Mouse (Mus musculus) neural tube, embryonic 14.5 days (tissue): ENCODE results near the gene Gm20388. TPM values are rescaled to one million over a fixed set of nuclear protein-coding genes. Genes with fewer than 3 reads are reported as not detected.

Source experiments
- ATAC-seq: fragments of 200-750 bp; cut with Nextera tagmentation; 2 replicates; pipeline ENCODE4 v1.8.0; 2017; ENCODE audit warnings: low read depth, mild to moderate bottlenecking, moderate TSS enrichment, moderate library complexity
- H3K27ac ChIP-seq: fragments of 300-500 bp; sonication (generic); 2 replicates; pipeline ENCODE4 v1.5.1; 2014; ENCODE audit warnings: low read depth, mild to moderate bottlenecking, control low read depth, low read length, moderate library complexity, mixed read lengths
- H3K27me3 ChIP-seq: fragments of 300-500 bp; sonication (generic); 2 replicates; pipeline ENCODE4 v1.6.1; 2014; ENCODE audit warnings: low read length; ENCODE audit not compliant: control insufficient read depth, insufficient read depth
- H3K36me3 ChIP-seq: fragments of 300-500 bp; sonication (generic); 2 replicates; pipeline ENCODE4 v1.6.1; 2014; ENCODE audit warnings: low read length, mixed read lengths; ENCODE audit not compliant: control insufficient read depth, insufficient read depth
- H3K4me1 ChIP-seq: fragments of 300-500 bp; sonication (generic); 2 replicates; pipeline ENCODE4 v1.6.1; 2014; ENCODE audit warnings: low read length; ENCODE audit not compliant: control insufficient read depth, insufficient read depth
- H3K4me2 ChIP-seq: fragments of 300-500 bp; sonication (generic); 2 replicates; pipeline ENCODE4 v1.6.1; 2014; ENCODE audit warnings: mild to moderate bottlenecking, low read depth, low read length, control low read depth
- H3K4me3 ChIP-seq: fragments of 300-500 bp; sonication (generic); 2 replicates; pipeline ENCODE4 v1.5.1; 2014; ENCODE audit warnings: low read depth, low read length, control low read depth, mixed read lengths
- H3K9ac ChIP-seq: fragments of 300-500 bp; sonication (generic); replicated peaks from 2 replicates; pipeline ENCODE4 v1.6.1; 2014; ENCODE audit warnings: low read depth, mild to moderate bottlenecking, control low read depth, low read length, mixed read lengths
- H3K9me3 ChIP-seq: fragments of 300-500 bp; sonication (generic); 2 replicates; pipeline ENCODE4 v1.6.1; 2016; ENCODE audit warnings: low read length; ENCODE audit not compliant: control insufficient read depth
- WGBS: fragments of 180-500 bp; shearing (Covaris S2); extraction: QIAGEN DNeasy Blood & Tissue Kit; methylation state at CpG from one replicate; pipeline ENCODE4 v1.1.7; 2014; 5-methylcytosine and 5-hydroxymethylcytosine counted together
- polyA plus RNA-seq: library from polyadenylated mRNA; unstranded; fragments of >200 nt; fragmentation: Nextera tagmentation; extraction: Ambion mirVana; gene quantifications from 2 replicates; pipeline ENCODE4 v1.2.1, GENCODE M21; 2014

Gm20388 gene
- polyA plus RNA-seq, 1 experiment from 2014 or later: 10.3 TPM

- no peaks in the 10 kb centered on the region for H3K9me3 ChIP-seq
- 52% methylated on average over 9 of the region's 9 CpGs for WGBS
- H3K4me1 ChIP-seq: 0 out of 2 replicates have a peak, but pooled peaks cover 3% of the 10 kb centered on the region
- ATAC-seq: no peak
- H3K4me3 ChIP-seq: no peak overlapping the region
- H3K36me3 ChIP-seq: no peaks in the 10 kb centered on the region
- no peak overlapping the region for H3K4me2 ChIP-seq
- H3K9ac ChIP-seq: no peak overlapping the region
- no peaks in the 10 kb centered on the region for H3K27me3 ChIP-seq
- H3K27ac ChIP-seq: no peak overlapping the region
These were observed 1147.4 kb downstream of the Gm20388 start for GRCm38 (mm10) chr8:121058081-121058480.

GRCm38 (mm10) chr8:121059098-121059497 is 1148.5 kb downstream of the Gm20388 start:
- ATAC-seq: peak; percentile 65; the same call in 1 of the 2 replicates
- no peaks in the 10 kb centered on the region for H3K27me3 ChIP-seq
- H3K27ac ChIP-seq: no peak overlapping the region
- no peaks in the 10 kb centered on the region for H3K36me3 ChIP-seq
- WGBS: 65% methylated on average over 7 of the region's 7 CpGs
- H3K4me2 ChIP-seq: no peak overlapping the region
- no peaks in the 10 kb centered on the region for H3K9me3 ChIP-seq
- no peak overlapping the region for H3K9ac ChIP-seq
- H3K4me1 ChIP-seq: 0 out of 2 replicates have a peak, but pooled peaks cover 3% of the 10 kb centered on the region
- H3K4me3 ChIP-seq: no peak overlapping the region

DNA sequence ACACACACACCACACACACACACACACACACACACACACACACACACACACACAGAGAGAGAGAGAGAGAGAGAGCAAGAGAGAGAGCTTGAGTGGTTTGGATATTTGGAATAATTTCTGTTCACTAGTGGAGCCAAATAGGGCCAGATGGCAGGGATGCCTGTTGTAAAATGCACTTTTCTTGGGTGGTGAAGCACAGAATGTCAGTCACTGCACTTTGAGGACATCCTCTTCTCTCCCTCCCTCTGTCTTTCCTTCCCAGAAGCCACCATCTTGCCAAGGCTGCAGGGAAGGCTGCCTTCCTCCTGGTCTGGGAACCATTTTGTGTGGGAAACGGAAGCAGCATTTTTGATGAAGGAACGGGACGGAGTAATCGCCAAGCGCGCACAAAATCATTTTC is 1151.9 kb downstream of the Gm20388 start:
- Histone ChIP-seq H3K9me3 (no peaks in the 10 kb centered on the region), H3K27ac (0 out of 2 replicates have a peak overlapping the region, but pooled peaks have one; percentile 39), H3K9ac (no peak overlapping the region), H3K4me1 (0 out of 2 replicates have a peak, but pooled peaks cover 3% of the 10 kb centered on the region), H3K4me3 (no peak overlapping the region), H3K27me3 (no peaks in the 10 kb centered on the region; the same call in 1 of the 2 replicates), H3K36me3 (no peaks in the 10 kb centered on the region), H3K4me2 (no peak overlapping the region)
- no peak for ATAC-seq
- WGBS: 62% methylated on average over 6 of the region's 6 CpGs

DNA sequence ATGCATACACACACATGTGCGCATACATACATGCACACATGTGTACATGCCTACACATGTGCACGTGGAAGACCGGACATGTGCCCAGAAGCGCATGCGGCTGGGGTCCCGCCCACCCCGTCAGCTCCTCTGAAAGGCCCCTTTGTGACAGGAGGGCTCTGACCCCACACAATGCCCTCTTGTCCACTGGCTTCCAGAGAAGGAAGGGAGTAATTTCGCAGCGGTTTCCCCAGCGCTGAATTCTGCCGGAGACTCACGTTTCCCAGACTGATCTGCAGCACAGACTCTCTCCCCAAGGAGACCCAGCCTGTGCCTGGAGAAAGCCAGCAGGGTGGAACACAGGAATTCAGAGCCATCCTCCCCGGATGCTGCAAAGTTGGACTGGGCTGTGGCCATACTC is 1153.0 kb downstream of the Gm20388 start:
- Histone ChIP-seq H3K27ac (no peak overlapping the region), H3K9me3 (no peaks in the 10 kb centered on the region), H3K4me3 (no peak overlapping the region), H3K9ac (no peak overlapping the region), H3K4me1 (0 out of 2 replicates have a peak, but pooled peaks cover 3% of the 10 kb centered on the region), H3K36me3 (no peaks in the 10 kb centered on the region), H3K4me2 (no peak overlapping the region), H3K27me3 (no peaks in the 10 kb centered on the region; the same call in 1 of the 2 replicates)
- WGBS: 29% methylated on average over 13 of the region's 13 CpGs
- ATAC-seq: no peak

DNA sequence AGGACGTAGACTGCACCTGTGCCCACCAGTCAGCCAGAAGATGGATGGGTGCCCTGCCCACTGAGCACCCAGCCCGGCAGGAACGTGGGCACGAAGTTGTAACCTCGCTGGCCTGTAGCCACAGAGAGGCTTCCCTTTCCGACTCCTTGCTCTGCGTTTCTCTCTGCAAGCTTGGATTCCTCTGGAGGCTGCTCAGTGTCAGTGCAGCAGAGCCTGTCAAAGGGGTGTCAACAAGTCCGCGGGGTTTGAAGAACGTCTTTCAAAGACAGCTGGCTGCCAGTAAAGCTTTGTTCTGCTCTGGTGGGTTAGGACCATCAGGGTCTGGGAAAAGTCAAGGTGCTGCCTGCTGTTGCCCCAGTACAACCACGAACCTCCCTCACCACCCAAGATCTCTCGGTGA is 1160.8 kb downstream of the Gm20388 start:
- no peak overlapping the region for H3K4me2 ChIP-seq
- peaks cover 46% of the 10 kb centered on the region for H3K27me3 ChIP-seq

DNA sequence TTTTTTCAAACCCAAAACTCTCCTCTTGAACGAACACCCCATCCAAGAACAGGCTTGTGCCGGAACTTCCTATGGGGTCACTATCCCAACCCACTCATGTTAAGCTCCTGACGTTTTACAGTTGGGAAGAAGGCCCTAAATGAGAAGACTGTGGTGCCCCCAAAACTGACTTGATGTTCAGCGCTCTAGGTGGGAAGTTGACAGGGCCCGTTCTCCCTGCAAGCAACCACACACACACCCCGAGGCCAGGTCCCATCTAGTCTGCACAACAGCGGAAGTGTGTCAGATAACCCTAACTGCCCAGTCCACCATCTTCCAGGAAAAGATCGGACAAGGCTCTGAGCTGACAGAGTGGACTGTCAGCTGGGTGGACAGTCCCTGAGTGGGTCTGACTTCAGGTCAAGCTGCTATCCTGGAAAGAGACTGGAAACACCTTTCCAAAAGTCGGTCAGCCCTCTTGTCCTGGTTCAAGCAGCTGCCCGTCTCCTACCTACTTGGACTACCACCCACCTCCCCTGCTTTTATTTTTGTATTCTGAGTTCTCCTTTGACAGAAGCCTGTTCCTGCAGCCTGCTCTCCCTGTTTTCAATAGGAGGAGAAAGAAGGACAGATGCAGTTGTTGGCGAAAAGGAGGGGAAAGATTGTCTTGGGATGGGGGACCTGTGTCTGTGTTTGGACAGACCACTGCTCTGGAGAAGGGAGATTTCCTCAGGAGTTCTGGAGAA is 1161.9 kb downstream of the Gm20388 start:
- H3K27ac ChIP-seq: no peak overlapping the region
- H3K9me3 ChIP-seq: no peaks in the 10 kb centered on the region
- no peak for ATAC-seq
- peaks cover 55% of the 10 kb centered on the region for H3K27me3 ChIP-seq
- H3K4me2 ChIP-seq: no peak overlapping the region
- H3K36me3 ChIP-seq: no peaks in the 10 kb centered on the region
- 9% methylated on average over 11 of the region's 11 CpGs for WGBS
- no peak overlapping the region for H3K9ac ChIP-seq
- no peak overlapping the region for H3K4me3 ChIP-seq
- no peaks in the 10 kb centered on the region; the same call in 1 of the 2 replicates for H3K4me1 ChIP-seq

More for the DNA sequence above, 1160.8 kb downstream of the Gm20388 start:
- Histone ChIP-seq H3K27ac (no peak overlapping the region), H3K36me3 (no peaks in the 10 kb centered on the region), H3K9me3 (no peaks in the 10 kb centered on the region), H3K4me3 (no peak overlapping the region), H3K9ac (no peak overlapping the region), H3K4me1 (no peaks in the 10 kb centered on the region; the same call in 1 of the 2 replicates)
- ATAC-seq: no peak
- WGBS: 1% methylated on average over 12 of the region's 12 CpGs

DNA sequence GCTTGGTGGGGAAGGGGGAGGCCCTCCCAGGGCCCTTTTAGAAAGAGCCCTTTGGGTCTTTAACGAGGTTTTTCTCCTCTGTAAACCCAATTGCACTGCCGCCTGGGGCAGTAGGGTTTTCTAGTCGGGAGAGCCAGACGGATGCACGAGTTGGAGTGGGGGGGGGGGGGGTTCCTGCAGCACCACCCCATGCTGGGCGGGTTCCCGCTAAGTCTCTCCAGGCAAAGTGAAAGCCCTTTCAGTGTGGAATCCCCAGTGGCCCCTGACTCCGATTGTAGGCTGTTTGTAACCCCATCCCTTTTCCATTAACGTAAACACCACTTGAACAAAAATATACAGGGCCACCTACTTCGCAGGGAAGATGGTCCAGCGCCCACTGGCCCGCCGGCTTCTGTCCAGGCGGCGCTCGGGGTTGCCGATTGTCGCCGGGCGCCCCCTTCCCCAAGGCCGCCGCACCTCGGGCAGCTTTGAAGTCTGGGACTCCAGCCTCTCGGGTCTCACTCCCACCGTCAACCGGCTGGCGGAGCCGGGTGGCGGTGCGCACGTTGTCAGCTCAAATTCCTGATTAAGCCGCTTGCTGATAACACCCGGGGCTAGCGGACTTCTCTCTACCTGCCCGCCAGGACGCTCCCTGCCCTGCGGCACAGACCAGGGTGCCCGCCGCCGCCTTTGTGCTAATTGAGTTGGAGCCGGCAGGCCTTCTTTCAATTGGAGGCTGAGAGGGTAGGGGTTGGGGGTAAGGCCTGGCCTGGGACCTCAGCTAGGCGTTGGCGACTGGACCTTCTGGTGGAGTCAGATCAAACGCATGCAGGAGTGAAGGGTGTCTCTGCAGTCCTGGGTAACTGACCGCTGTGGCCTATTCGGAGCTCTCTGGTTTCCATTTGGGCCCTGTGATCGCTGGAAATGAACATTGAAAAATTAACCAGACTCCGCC is 1162.8 kb downstream of the Gm20388 start:
- no peak overlapping the region for H3K9ac ChIP-seq
- under 1% methylated on average over 45 of the region's 48 CpGs for WGBS
- H3K4me3 ChIP-seq: no peak overlapping the region
- no peaks in the 10 kb centered on the region for H3K36me3 ChIP-seq
- H3K9me3 ChIP-seq: no peaks in the 10 kb centered on the region
- no peak overlapping the region for H3K27ac ChIP-seq
- no peak overlapping the region for H3K4me2 ChIP-seq
- H3K27me3 ChIP-seq: peaks cover 61% of the 10 kb centered on the region
- no peak for ATAC-seq
- H3K4me1 ChIP-seq: no peaks in the 10 kb centered on the region; the same call in 1 of the 2 replicates

DNA sequence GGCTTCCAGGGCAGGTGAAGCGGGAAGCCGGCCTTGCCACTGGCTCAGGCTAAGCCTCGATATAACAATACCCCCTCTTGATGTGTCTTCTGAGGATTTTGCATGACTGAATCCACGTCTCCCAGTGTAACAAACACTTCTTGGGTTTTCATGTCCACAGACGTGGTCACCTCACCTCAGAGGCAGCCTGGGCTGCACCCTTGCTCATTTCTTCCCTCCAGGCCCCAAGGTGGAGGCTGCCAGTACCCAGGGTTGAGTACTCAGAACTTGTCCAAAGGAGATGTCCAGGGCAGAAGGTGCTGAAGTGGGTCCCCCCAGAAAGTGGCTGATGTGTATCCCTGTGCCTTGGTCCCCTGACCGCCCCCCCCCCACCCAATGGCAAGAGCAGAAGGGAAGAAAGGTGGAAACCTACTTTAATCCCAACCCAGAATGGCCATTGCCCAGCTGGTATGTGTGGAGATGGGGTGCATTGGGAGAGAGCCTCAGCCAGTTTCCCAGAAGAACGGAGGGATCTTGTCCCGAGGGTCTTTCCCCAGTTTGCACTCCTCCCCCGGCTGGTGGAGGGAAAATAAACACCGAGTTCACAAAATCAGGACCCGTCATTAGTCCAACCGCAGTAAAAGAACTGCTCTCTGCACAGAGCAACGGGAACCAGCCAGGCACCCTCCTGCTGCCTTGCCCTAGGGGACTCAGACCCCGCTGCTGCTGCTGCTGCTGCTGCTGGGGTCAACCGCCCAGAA is 1163.6 kb downstream of the Gm20388 start:
- WGBS: 1% methylated on average over 15 of the region's 15 CpGs
- Histone ChIP-seq H3K4me3 (no peak overlapping the region), H3K27me3 (peaks cover 67% of the 10 kb centered on the region), H3K4me2 (no peak overlapping the region), H3K4me1 (no peaks in the 10 kb centered on the region; the same call in 1 of the 2 replicates), H3K36me3 (no peaks in the 10 kb centered on the region), H3K9ac (no peak overlapping the region), H3K27ac (no peak overlapping the region), H3K9me3 (no peaks in the 10 kb centered on the region)
- no peak for ATAC-seq
